Mouse (Mus musculus) small intestine, adult 2 months (tissue): ENCODE results near the gene Commd6. TPM values are rescaled to one million over a fixed set of nuclear protein-coding genes. Genes with fewer than 3 reads are reported as not detected.
"Not testable (repeated sequence)": the region's sequence is repeated elsewhere in the genome, so short reads cannot be mapped to it uniquely, and the experiment has no call there.

Experiments used
- H3K27ac ChIP-seq: fragments of 200-500 bp; 2 replicates; pipeline ENCODE4 v1.5.1; 2012; ENCODE audit warnings: low read depth, low read length, control low read depth, inconsistent platforms; ENCODE audit not compliant: insufficient read depth
- H3K27me3 ChIP-seq: fragments of 200-500 bp; 2 replicates; pipeline ENCODE4 v1.6.1; 2012; ENCODE audit warnings: mild to moderate bottlenecking, moderate library complexity, low read length, inconsistent platforms; ENCODE audit not compliant: control insufficient read depth, insufficient read depth
- H3K36me3 ChIP-seq: fragments of 200-500 bp; 2 replicates; pipeline ENCODE4 v1.6.1; 2012; ENCODE audit warnings: mild to moderate bottlenecking, low read length, control low read depth, inconsistent platforms; ENCODE audit not compliant: control insufficient read depth, insufficient read depth
- H3K4me1 ChIP-seq: fragments of 200-500 bp; 2 replicates; pipeline ENCODE4 v1.6.1; 2012; ENCODE audit warnings: low read length, inconsistent platforms, mixed read lengths; ENCODE audit not compliant: control insufficient read depth, insufficient read depth, insufficient read length
- H3K4me3 ChIP-seq: fragments of 200-500 bp; 2 replicates; pipeline ENCODE4 v1.5.1; 2012; ENCODE audit warnings: low read depth, mild to moderate bottlenecking, control low read depth, inconsistent platforms, low read length, moderate library complexity
- CTCF ChIP-seq: fragments of 200-500 bp; IDR thresholded peaks from 2 replicates; pipeline ENCODE4 v1.5.1; 2012; ENCODE audit warnings: low read depth, mild to moderate bottlenecking, control low read depth, inconsistent platforms, low read length, moderate library complexity, mixed read lengths; ENCODE audit not compliant: insufficient replicate concordance, insufficient read length; ENCODE audit errors: extremely low read depth
- POLR2A ChIP-seq: fragments of 200-500 bp; IDR thresholded peaks from 2 replicates; pipeline ENCODE4 v1.6.1; 2012; ENCODE audit warnings: low read depth, mild to moderate bottlenecking, control low read depth, inconsistent platforms, low read length, moderate library complexity
- WGBS: fragments of 180-500 bp; shearing (Covaris S2); methylation state at CpG from one replicate; pipeline ENCODE4 v1.1.7; 2018; 5-methylcytosine and 5-hydroxymethylcytosine counted together
- polyA plus RNA-seq: library from polyadenylated mRNA; depleted of rRNA; stranded (reverse); fragments of >200 nt; gene quantifications from 2 replicates; pipeline ENCODE4 v1.2.3, GENCODE M21; 2012; rRNA removed

The Commd6 gene
- polyA plus RNA-seq, 1 experiment = 9.2 TPM

- no peak for TF ChIP-seq POLR2A
- Histone ChIP-seq H3K4me1 (no peaks in the 10 kb centered on the region), H3K27me3 (no peaks in the 10 kb centered on the region), H3K4me3 (no peak overlapping the region), H3K36me3 (no peaks in the 10 kb centered on the region), H3K27ac (no peak overlapping the region)
- 92% methylated on average over 13 of the region's 13 CpGs for WGBS
These were observed 45.0 kb downstream of the Commd6 start for GRCm38 (mm10) chr14:101595301-101596080.

- Histone ChIP-seq H3K36me3 (no peaks in the 10 kb centered on the region), H3K4me1 (no peaks in the 10 kb centered on the region), H3K27me3 (no peaks in the 10 kb centered on the region), H3K4me3 (no peak overlapping the region), H3K27ac (no peak overlapping the region)
- 80% methylated on average over 5 of the region's 5 CpGs for WGBS
- TF ChIP-seq CTCF (no peak), POLR2A (no peak)
These were observed 46.5 kb downstream of the Commd6 start for GRCm38 (mm10) chr14:101594001-101594400.

GRCm38 (mm10) chr14:101593340-101593739 is 47.1 kb downstream of the Commd6 start:
- WGBS = 87% methylated on average over 7 of the region's 7 CpGs

GRCm38 (mm10) chr14:101591101-101591500 is 49.4 kb downstream of the Commd6 start:
- H3K36me3 ChIP-seq = no peaks in the 10 kb centered on the region
- WGBS = 90% methylated on average over 5 of the region's 5 CpGs
- H3K4me3 ChIP-seq = no peak overlapping the region
- H3K27ac ChIP-seq = no peak overlapping the region
- H3K4me1 ChIP-seq = no peaks in the 10 kb centered on the region
- no peaks in the 10 kb centered on the region for H3K27me3 ChIP-seq
- no peak for TF ChIP-seq CTCF
- TF ChIP-seq POLR2A = no peak

More at GRCm38 (mm10) chr14:101593340-101593739, 47.1 kb downstream of the Commd6 start:
- no peak for TF ChIP-seq POLR2A
- H3K27me3 ChIP-seq = no peaks in the 10 kb centered on the region
- H3K4me3 ChIP-seq = no peak overlapping the region
- H3K36me3 ChIP-seq = no peaks in the 10 kb centered on the region
- no peak overlapping the region for H3K27ac ChIP-seq
- H3K4me1 ChIP-seq = no peaks in the 10 kb centered on the region

DNA sequence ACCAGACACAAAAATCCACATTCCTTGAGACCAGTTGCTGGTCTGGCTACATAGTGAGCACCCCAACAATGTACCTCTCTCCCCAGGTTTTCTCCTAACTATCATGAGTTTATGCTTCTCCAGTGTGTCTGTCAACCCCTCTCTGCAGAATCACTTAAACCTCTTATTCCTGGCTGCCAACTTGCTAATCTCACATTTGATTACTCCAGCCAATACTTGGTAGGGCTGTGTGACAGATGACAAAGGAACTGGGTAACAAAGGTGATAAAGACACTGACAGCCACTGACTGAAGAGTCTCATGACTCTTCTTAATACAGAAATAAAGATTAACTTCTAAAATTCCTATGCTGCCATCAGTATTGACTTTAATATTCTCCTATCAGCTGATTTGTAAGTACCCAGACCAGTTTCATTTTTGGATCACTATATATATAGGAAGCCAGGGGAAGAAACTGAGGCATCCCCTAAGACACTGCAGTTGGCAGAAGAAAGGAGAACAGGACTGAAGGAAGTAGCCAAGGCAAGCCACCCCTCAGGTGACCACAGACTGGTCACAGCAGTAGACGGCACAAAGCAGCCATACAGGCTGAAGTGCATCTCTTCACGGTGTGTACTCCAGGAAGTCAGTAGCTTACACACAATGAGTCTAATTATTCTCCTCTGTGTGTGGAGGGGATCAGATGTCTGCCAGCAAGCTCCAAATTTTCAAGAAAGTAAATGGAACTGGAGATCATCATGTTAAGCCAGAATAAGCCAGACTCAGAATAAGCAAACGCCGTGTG is 52.1 kb downstream of the Commd6 start:
- H3K36me3 ChIP-seq, H3K4me1 ChIP-seq, H3K27me3 ChIP-seq, H3K4me3 ChIP-seq, H3K27ac ChIP-seq: not testable (repeated sequence)
- 65% methylated on average over 3 of the region's 4 CpGs for WGBS

DNA sequence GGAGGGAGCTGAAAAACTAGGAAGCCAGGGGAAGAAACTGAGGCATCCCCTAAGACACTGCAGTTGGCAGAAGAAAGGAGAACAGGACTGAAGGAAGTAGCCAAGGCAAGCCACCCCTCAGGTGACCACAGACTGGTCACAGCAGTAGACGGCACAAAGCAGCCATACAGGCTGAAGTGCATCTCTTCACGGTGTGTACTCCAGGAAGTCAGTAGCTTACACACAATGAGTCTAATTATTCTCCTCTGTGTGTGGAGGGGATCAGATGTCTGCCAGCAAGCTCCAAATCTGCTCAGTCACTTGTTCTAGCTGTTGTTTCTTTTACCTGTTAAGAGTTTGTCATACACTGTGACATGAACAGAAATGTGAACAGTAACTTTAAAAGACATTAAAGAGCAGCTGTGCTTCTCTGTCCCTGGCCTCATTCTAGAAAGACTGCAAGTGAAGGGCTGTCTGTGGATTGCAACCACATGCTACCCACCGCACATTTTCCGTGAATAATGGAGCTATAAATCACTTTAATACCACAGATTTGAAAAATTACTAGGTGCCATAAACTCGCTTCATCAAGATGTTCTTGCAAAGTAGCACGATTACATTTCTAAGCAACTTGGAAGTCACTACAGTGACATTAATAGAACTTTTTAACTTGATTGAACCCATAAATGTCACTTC is 53.0 kb downstream of the Commd6 start:
- H3K4me1 ChIP-seq, H3K36me3 ChIP-seq, H3K27ac ChIP-seq, H3K4me3 ChIP-seq, H3K27me3 ChIP-seq: not testable (repeated sequence)
- 58% methylated on average over 5 of the region's 6 CpGs for WGBS

- no peaks in the 10 kb centered on the region for H3K36me3 ChIP-seq
- H3K4me3 ChIP-seq = no peak overlapping the region
- H3K27ac ChIP-seq = no peak overlapping the region
- H3K4me1 ChIP-seq = no peaks in the 10 kb centered on the region
- 62% methylated on average over 7 of the region's 7 CpGs for WGBS
- TF ChIP-seq CTCF = no peak
- no peak for TF ChIP-seq POLR2A
- no peaks in the 10 kb centered on the region for H3K27me3 ChIP-seq
These were observed 54.4 kb downstream of the Commd6 start for GRCm38 (mm10) chr14:101586096-101586495.

Other genes starting within 250 kb of the Commd6 start
- gene Tbc1d4, start 31.5 kb downstream of the Commd6 start, polyA plus RNA-seq = 1.3 and 1.9 TPM in 2 replicates
- 3.7 and 10.1 TPM in 2 replicates for gene Uchl3, start 13.3 kb upstream of the Commd6 start, polyA plus RNA-seq
- gene Gm9922, start 89.1 kb upstream of the Commd6 start, polyA plus RNA-seq = 0.57 and 0.74 TPM in 2 replicates
- gene Lmo7, start 89.3 kb upstream of the Commd6 start, polyA plus RNA-seq = 47.4 and 164 TPM in 2 replicates